Mouse (Mus musculus) layer of hippocampus, postnatal 25 days (tissue): ENCODE results near the gene Vmo1. TPM values are rescaled to one million over a fixed set of nuclear protein-coding genes. Genes with fewer than 3 reads are reported as not detected.
"Not testable (repeated sequence)": the region's sequence is repeated elsewhere in the genome, so short reads cannot be mapped to it uniquely, and the experiment has no call there.

Experiments
- DNase-seq, 2 experiments: peaks; one replicate each; pipeline ENCODE4 v3.0.0; 2022; ENCODE audit warnings: mixed read lengths in 2 of 2, low spot score in 1 of 2; ENCODE audit errors: extremely low spot score in 1 of 2
- total RNA-seq, 2 experiments: library from RNA; stranded (reverse); gene quantifications; 2 replicates each; pipeline ENCODE4 v1.2.3; 2021

Gene Vmo1
- total RNA-seq = not detected

- DNase-seq = no peak
Measured at GRCm38 (mm10) chr11:70514288-70514687, at the start of gene Vmo1. TSS of gene Vmo1 (minus strand) at chr11:70514616.

- no peak for DNase-seq
Measured at GRCm38 (mm10) chr11:70563470-70564275, 49.3 kb upstream of the Vmo1 start.

GRCm38 (mm10) chr11:70562995-70563469, 48.6 kb upstream of the Vmo1 start:
- DNase-seq = no peak

GRCm38 (mm10) chr11:70562287-70562994, 48.0 kb upstream of the Vmo1 start, which contains the start of gene Mink1:
TSS of gene Mink1 (plus strand) at chr11:70562881.
- DNase-seq = peak; percentile 77 to 81

GRCm38 (mm10) chr11:70561937-70562286, 47.5 kb upstream of the Vmo1 start:
- no peak for DNase-seq

GRCm38 (mm10) chr11:70557545-70557944, 43.1 kb upstream of the Vmo1 start:
- DNase-seq = no peak

- no peak for DNase-seq
Measured at GRCm38 (mm10) chr11:70553940-70554339, 39.5 kb upstream of the Vmo1 start.

- no peak for DNase-seq
Measured at GRCm38 (mm10) chr11:70551526-70551925, 37.1 kb upstream of the Vmo1 start.

- no peak for DNase-seq
Measured at GRCm38 (mm10) chr11:70544496-70544895, 30.1 kb upstream of the Vmo1 start.

GRCm38 (mm10) chr11:70541415-70541814, 27.0 kb upstream of the Vmo1 start:
- no peak for DNase-seq

GRCm38 (mm10) chr11:70540928-70541327, 26.5 kb upstream of the Vmo1 start:
- no peak for DNase-seq

GRCm38 (mm10) chr11:70539877-70540587, 25.6 kb upstream of the Vmo1 start, which contains the start of gene Pld2:
TSS of gene Pld2 (plus strand) at chr11:70540064.
- peak; percentile 68 to 71 for DNase-seq

- no peak for DNase-seq
Measured at GRCm38 (mm10) chr11:70539423-70539822, 25.0 kb upstream of the Vmo1 start.

GRCm38 (mm10) chr11:70532839-70533238, 18.4 kb upstream of the Vmo1 start, which contains the start of gene Gm40193:
TSS of gene Gm40193 (minus strand) at chr11:70532939.
- no peak for DNase-seq

GRCm38 (mm10) chr11:70531065-70531464, 16.6 kb upstream of the Vmo1 start:
- DNase-seq = not testable (repeated sequence)

- DNase-seq = no peak
Measured at GRCm38 (mm10) chr11:70528610-70529009, 14.2 kb upstream of the Vmo1 start.

- no peak for DNase-seq
Measured at GRCm38 (mm10) chr11:70526211-70526610, 11.8 kb upstream of the Vmo1 start.

GRCm38 (mm10) chr11:70525726-70526125, 11.3 kb upstream of the Vmo1 start:
- no peak for DNase-seq

- DNase-seq = peak; percentile 70 to 80
Measured at GRCm38 (mm10) chr11:70525184-70525678, 10.8 kb upstream of the Vmo1 start, which contains the start of gene Psmb6. TSS of gene Psmb6 (plus strand) at chr11:70525367.

GRCm38 (mm10) chr11:70524782-70525181, 10.4 kb upstream of the Vmo1 start:
- no peak for DNase-seq
